Mouse (Mus musculus): ENCODE data around the gene Sfrp5. TPM values are rescaled to one million over a fixed set of nuclear protein-coding genes. Genes with fewer than 3 reads are reported as not detected.

Sfrp5 gene
- polyA plus RNA-seq (2015; fragmentation: Nextera tagmentation; extraction: Ambion mirVana), result 6.9 and 19.9 TPM in 2 replicates

GRCm38 (mm10) chr19:42201696-42202381 is at the start of gene Sfrp5:
Gene Sfrp5 (minus strand): TSS chr19:42202252.

GRCm38 (mm10) chr19:42247519-42247918 is 45.5 kb upstream of the Sfrp5 start, which contains the start of gene Golga7b:
Gene Golga7b (plus strand): TSS chr19:42247574.

GRCm38 (mm10) chr19:42163764-42164163 is 38.3 kb downstream of the Sfrp5 start, which contains the start of gene Zfyve27:
Gene Zfyve27 (plus strand): TSS chr19:42163951.

Other genes starting within 250 kb of the Sfrp5 start
- gene Mms19, start 221.1 kb downstream of the Sfrp5 start, polyA plus RNA-seq (2015; fragmentation: Nextera tagmentation; extraction: Ambion mirVana), result 12.8 and 17.8 TPM in 2 replicates
- 22.8 and 25.9 TPM in 2 replicates for gene Ubtd1, start 220.5 kb downstream of the Sfrp5 start, polyA plus RNA-seq (2015; fragmentation: Nextera tagmentation; extraction: Ambion mirVana)
- gene Ankrd2, start 166.3 kb downstream of the Sfrp5 start, polyA plus RNA-seq (2015; fragmentation: Nextera tagmentation; extraction: Ambion mirVana), result 0.87 and 1.7 TPM in 2 replicates
- gene Hoga1, start 156.6 kb downstream of the Sfrp5 start, polyA plus RNA-seq (2015; fragmentation: Nextera tagmentation; extraction: Ambion mirVana), result 6.6 and 8.9 TPM in 2 replicates
- gene 4933411K16Rik, start 150.0 kb downstream of the Sfrp5 start, polyA plus RNA-seq (2015; fragmentation: Nextera tagmentation; extraction: Ambion mirVana), result not detected in 2 replicates
- gene Morn4, start 115.9 kb downstream of the Sfrp5 start, polyA plus RNA-seq (2015; fragmentation: Nextera tagmentation; extraction: Ambion mirVana), result 17.2 and 27.5 TPM in 2 replicates
- 23.9 and 33.0 TPM in 2 replicates for gene Pi4k2a, start 111.8 kb downstream of the Sfrp5 start, polyA plus RNA-seq (2015; fragmentation: Nextera tagmentation; extraction: Ambion mirVana)
- 68.4 and 71.6 TPM in 2 replicates for gene Avpi1, start 73.2 kb downstream of the Sfrp5 start, polyA plus RNA-seq (2015; fragmentation: Nextera tagmentation; extraction: Ambion mirVana)
- gene Marveld1, start 54.9 kb downstream of the Sfrp5 start, polyA plus RNA-seq (2015; fragmentation: Nextera tagmentation; extraction: Ambion mirVana), result 21.4 and 23.6 TPM in 2 replicates
- 16.1 and 28.9 TPM in 2 replicates for gene Zfyve27, start 38.3 kb downstream of the Sfrp5 start, polyA plus RNA-seq (2015; fragmentation: Nextera tagmentation; extraction: Ambion mirVana)
- 2.3 and 5.7 TPM in 2 replicates for gene Golga7b, start 45.3 kb upstream of the Sfrp5 start, polyA plus RNA-seq (2015; fragmentation: Nextera tagmentation; extraction: Ambion mirVana)
- 4.0 and 4.5 TPM in 2 replicates for gene Crtac1, start 229.5 kb upstream of the Sfrp5 start, polyA plus RNA-seq (2015; fragmentation: Nextera tagmentation; extraction: Ambion mirVana)

Data from adrenal gland, postnatal 0 days (tissue).